Mouse (Mus musculus) thymus, postnatal 25 days (tissue): ENCODE measurements at regions not wholly inside any gene's neighbourhood (a gene's known extent, or its start where the extent isn't known, plus 50 kb on each side); places are given as distances from the start of the nearest gene placed in this dataset.

Experiments
- DNase-seq: peaks from one replicate; pipeline ENCODE4 v3.0.0; 2022

- no peak for DNase-seq
Observed at GRCm38 (mm10) chr6:24263796-24264195, 95.9 kb upstream of the Slc13a1 start.

GRCm38 (mm10) chr6:24262578-24262977, 94.7 kb upstream of the Slc13a1 start:
- DNase-seq = no peak

GRCm38 (mm10) chr6:24245591-24245990, 77.7 kb upstream of the Slc13a1 start:
- no peak for DNase-seq

- no peak for DNase-seq
Observed at GRCm38 (mm10) chr6:24238541-24238940, 70.6 kb upstream of the Slc13a1 start.

DNA sequence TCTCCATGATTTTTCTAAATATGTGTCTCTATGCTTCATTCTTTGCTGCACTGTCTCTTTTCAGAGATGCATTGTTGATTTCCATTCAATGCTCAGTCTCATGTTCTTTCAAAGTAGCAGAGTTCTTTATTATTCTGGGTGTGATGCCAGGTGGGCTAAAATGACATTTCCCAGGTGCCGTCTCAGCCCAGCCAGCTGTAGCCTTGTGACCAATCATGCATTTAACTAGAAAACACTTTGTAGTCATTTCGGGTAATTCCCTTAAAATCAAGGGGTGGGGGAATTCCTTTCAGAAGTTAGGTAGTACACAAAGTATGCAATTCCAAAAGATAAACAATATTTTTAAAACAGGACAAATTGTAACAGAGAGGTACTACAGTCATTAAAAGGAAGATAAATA, 70.2 kb upstream of the Slc13a1 start:
- no peak for DNase-seq

DNA sequence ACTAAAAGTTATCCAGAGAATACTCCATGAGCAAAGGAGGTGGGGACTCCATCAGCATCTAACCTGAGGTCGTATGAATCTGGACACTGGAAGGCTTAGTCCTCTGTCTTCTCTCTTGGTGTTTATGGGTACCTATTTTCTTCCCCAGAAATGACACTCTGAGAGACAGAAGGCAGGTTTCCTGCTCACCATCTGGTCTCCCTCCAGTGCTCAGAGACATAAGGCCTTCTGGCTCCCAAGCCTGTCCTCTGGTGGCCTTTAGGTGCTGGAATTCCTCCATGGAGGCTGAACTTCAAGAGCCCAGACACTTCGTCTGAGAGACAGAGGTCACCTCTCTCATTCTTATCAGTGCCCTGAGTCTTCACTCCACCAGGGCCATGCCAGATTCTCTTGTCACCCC, 65.7 kb upstream of the Slc13a1 start:
- DNase-seq = no peak

DNA sequence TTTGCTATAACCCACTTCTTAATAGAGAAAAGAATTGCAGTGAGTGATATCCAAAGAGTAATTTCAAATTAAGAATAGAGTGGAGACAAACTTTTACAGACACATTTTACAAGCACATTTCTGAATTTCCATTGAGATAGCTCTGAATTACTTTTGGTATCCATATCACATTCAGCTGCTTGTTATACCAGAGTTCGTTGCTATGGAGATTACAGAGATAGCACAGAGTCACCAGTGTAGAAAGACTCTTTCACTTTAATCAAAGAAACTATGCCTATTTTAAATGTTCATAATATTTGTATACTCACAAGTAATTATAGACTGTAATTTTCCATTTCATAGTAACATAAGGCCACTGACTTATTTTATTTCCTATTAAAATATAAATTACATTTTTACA, 52.7 kb upstream of the Slc13a1 start:
- no peak for DNase-seq

DNA sequence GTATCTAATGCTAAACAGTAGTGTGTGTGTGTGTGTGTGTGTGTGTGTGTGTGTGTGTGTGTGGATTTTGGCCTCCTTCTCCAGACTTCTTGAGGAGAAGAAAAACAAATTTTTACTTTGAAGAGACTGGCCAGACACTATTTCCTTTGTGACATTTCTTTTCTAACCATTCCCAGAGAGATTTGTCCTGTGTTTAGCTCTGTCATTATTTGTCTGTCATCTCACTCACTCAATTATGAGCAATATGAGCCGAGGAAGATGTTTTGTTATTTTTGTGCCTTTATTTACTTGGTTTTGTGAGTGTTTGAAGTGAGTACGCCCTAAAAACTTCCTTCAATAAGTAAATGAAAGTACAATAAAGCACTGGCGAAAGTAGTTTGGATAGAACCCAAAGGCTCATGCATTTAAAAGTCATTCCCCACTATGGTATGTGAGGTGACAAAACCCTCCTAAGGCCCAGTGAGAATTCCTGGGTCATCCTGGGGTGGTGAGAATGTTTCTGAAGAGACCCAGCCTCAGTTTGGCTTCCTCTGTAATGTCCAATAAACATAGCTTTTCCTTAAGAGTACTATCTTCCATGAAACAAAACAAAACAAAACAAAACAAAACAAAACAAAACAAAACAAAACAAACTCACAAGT, 52.1 kb upstream of the Slc13a1 start:
- no peak for DNase-seq
